Comparison of ENCODE assay signal across 8 mouse cellular contexts in the genomic region with DNA sequence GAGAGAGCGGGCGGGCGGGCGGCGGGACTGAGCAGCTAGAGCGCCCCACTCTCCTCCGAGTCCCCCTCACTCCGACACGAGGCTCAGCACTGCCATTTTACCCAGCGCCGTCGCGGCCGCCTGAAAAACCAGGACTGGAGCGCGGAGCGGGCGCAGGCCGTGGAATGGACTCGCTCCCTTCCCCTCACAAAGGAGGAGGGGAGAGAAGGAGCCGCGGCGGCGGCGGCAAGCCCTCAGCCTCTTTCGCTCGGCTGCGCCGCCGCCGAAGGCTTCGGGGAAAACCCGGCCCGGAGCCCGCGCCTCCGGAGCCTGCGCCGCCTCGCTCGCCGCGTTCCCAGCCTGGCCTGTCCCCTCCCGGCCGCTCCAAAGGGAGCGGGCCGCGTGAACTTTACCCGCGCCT. TPM values are rescaled to one million over a fixed set of nuclear protein-coding genes. Genes with fewer than 3 reads are reported as not detected.
DNase-seq lines count a peak whose midpoint lies in the region; ATAC-seq lines count a peak whose summit lies in the region.

No protein-coding gene starts in this region.

- H3K27me3 ChIP-seq in hindbrain, embryonic 11.5 days (ENCODE audit: control insufficient read depth, insufficient read depth, low read length), result no peaks in the 10 kb centered on the region
- no peaks in the 10 kb centered on the region for H3K27me3 ChIP-seq in lung, embryonic 16.5 days (ENCODE audit: control insufficient read depth, insufficient read depth, low read depth, low read length)

- no peaks in the 10 kb centered on the region for H3K9me3 ChIP-seq in hindbrain, embryonic 11.5 days (ENCODE audit: control insufficient read depth, low read length)
- H3K9me3 ChIP-seq in lung, embryonic 16.5 days (ENCODE audit: control insufficient read depth, low read length), result no peaks in the 10 kb centered on the region

- H3K4me1 ChIP-seq in hindbrain, embryonic 11.5 days (replicated peaks; ENCODE audit: control insufficient read depth, insufficient read depth, low read length), result peaks cover 10% of the 10 kb centered on the region; the same call in 1 of the 2 replicates
- peaks cover 31% of the 10 kb centered on the region for H3K4me1 ChIP-seq in lung, embryonic 16.5 days (replicated peaks; ENCODE audit: control insufficient read depth, insufficient read depth, low read length)

- peak overlapping the region; percentile 100 for H3K27ac ChIP-seq in hindbrain, embryonic 11.5 days (ENCODE audit: low read depth, low read length)
- H3K27ac ChIP-seq in lung, embryonic 16.5 days (ENCODE audit: low read length), result peak overlapping the region; percentile 100

- DNase-seq in NIH3T3 (ENCODE audit: low read depth), result peak; percentile 97
- DNase-seq in cerebellum, adult 9-11 months, result peak; percentile 98
- DNase-seq in frontal cortex, adult 2 months (ENCODE audit: extremely low spot score in 1 of 2, low spot score in 1 of 2), result peak; percentile 96 to 100
- DNase-seq in hindbrain, embryonic 11.5 days (ENCODE audit: low spot score), result peak; percentile 98
- DNase-seq in layer of hippocampus, adult 9-11 months, result peak; percentile 97
- peak; percentile 99 for DNase-seq in ovary, postnatal 10 days (ENCODE audit: low spot score)
- peak; percentile 98 for DNase-seq in thymus, postnatal 0 days (ENCODE audit: low spot score)

- peak overlapping the region; percentile 100 for H3K9ac ChIP-seq in hindbrain, embryonic 11.5 days (ENCODE audit: low read depth, low read length)
- peak overlapping the region; percentile 99 for H3K9ac ChIP-seq in lung, embryonic 16.5 days (ENCODE audit: low read length)

- no peaks in the 10 kb centered on the region for H3K36me3 ChIP-seq in hindbrain, embryonic 11.5 days (ENCODE audit: control insufficient read depth, insufficient read depth, low read length)
- H3K36me3 ChIP-seq in lung, embryonic 16.5 days (ENCODE audit: control insufficient read depth, insufficient read depth, low read length), result peaks cover under 1% of the 10 kb centered on the region

- 0% methylated on average over 28 of the region's 50 CpGs for whole genome bisulfite sequencing in hindbrain, embryonic 11.5 days
- WGBS in lung, embryonic 16.5 days, result 0% methylated on average over 21 of the region's 50 CpGs

- peak overlapping the region; percentile 92 for H3K4me2 ChIP-seq in hindbrain, embryonic 11.5 days (replicated peaks; ENCODE audit: low read depth, low read length)
- H3K4me2 ChIP-seq in lung, embryonic 16.5 days (ENCODE audit: low read depth, low read length), result peak overlapping the region; percentile 92

- peak; percentile 84 for ATAC-seq in hindbrain, embryonic 11.5 days (ENCODE audit: low FRiP score)
- peak; percentile 80 for ATAC-seq in lung, embryonic 16.5 days (ENCODE audit: low read depth)

- H3K4me3 ChIP-seq in hindbrain, embryonic 11.5 days (ENCODE audit: low read depth, low read length), result peak overlapping the region; percentile 100
- H3K4me3 ChIP-seq in lung, embryonic 16.5 days (ENCODE audit: low read length), result peak overlapping the region; percentile 99

RNA-seq across cellular contexts. Expression of a gene that starts 2.3 kb away (rescaled TPM):
- 57.0 and 57.7 TPM in 2 replicates for polyA plus RNA-seq in frontal cortex, adult 2 months (2012; rRNA removed)
- 40.8 and 51.6 TPM in 2 replicates for polyA plus RNA-seq in hindbrain, embryonic 11.5 days (2014; fragmentation: Nextera tagmentation; extraction: Ambion mirVana)
- polyA plus RNA-seq in lung, embryonic 16.5 days (2015; fragmentation: Nextera tagmentation; extraction: Ambion mirVana), result 28.4 and 28.9 TPM in 2 replicates
- polyA plus RNA-seq in thymus, postnatal 0 days (2015; fragmentation: Nextera tagmentation; extraction: Ambion mirVana), result 25.3 and 36.5 TPM in 2 replicates

Comparison
In these comparisons a context has a peak if more than half of its experiments do, and no peak if none do; other contexts are left out.
1. Peak in every context shown above with its lines: DNase-seq, ATAC-seq, H3K4me3 ChIP-seq and H3K27ac ChIP-seq.